Mouse (Mus musculus) testis, adult 2 months (tissue): ENCODE measurements around the gene Sh3bp5. TPM values are rescaled to one million over a fixed set of nuclear protein-coding genes. Genes with fewer than 3 reads are reported as not detected.
"Not testable (repeated sequence)": the region's sequence is repeated elsewhere in the genome, so short reads cannot be mapped to it uniquely, and the experiment has no call there.

Experiments
- H3K27ac ChIP-seq: fragments of 200-500 bp; 2 replicates; pipeline ENCODE4 v1.5.1; 2012; ENCODE audit warnings: low read depth, low read length; ENCODE audit not compliant: control insufficient read depth, insufficient read depth
- H3K27me3 ChIP-seq: fragments of 200-500 bp; 2 replicates; pipeline ENCODE4 v1.6.1; 2012; ENCODE audit warnings: mild to moderate bottlenecking, low read length, moderate library complexity; ENCODE audit not compliant: control insufficient read depth, insufficient read depth
- H3K36me3 ChIP-seq: fragments of 200-500 bp; 2 replicates; pipeline ENCODE4 v1.6.1; 2012; ENCODE audit warnings: mild to moderate bottlenecking, low read length; ENCODE audit not compliant: control insufficient read depth, insufficient read depth
- H3K4me1 ChIP-seq: fragments of 200-500 bp; 2 replicates; pipeline ENCODE4 v1.6.1; 2012; ENCODE audit warnings: low read length; ENCODE audit not compliant: control insufficient read depth, insufficient read depth
- H3K4me3 ChIP-seq: fragments of 200-500 bp; 2 replicates; pipeline ENCODE4 v1.5.1; 2012; ENCODE audit warnings: low read depth, mild to moderate bottlenecking, low read length, moderate library complexity, mixed read lengths; ENCODE audit not compliant: control insufficient read depth
- CTCF ChIP-seq: fragments of 200-500 bp; IDR thresholded peaks from 2 replicates; pipeline ENCODE4 v1.5.1; 2012; ENCODE audit warnings: low read depth, mild to moderate bottlenecking, inconsistent platforms, low read length, moderate library complexity; ENCODE audit not compliant: control insufficient read depth, insufficient read depth, insufficient replicate concordance
- POLR2A ChIP-seq: fragments of 200-500 bp; IDR thresholded peaks from 2 replicates; pipeline ENCODE4 v1.6.1; 2012; ENCODE audit warnings: low read depth, mild to moderate bottlenecking, inconsistent platforms, low read length, moderate library complexity; ENCODE audit not compliant: control insufficient read depth
- polyA plus RNA-seq: library from polyadenylated mRNA; depleted of rRNA; stranded (reverse); fragments of >200 nt; gene quantifications from 2 replicates; pipeline ENCODE4 v1.2.3, GENCODE M21; 2012

Sh3bp5 gene
- polyA plus RNA-seq, 1 experiment, result 41.2 TPM

DNA sequence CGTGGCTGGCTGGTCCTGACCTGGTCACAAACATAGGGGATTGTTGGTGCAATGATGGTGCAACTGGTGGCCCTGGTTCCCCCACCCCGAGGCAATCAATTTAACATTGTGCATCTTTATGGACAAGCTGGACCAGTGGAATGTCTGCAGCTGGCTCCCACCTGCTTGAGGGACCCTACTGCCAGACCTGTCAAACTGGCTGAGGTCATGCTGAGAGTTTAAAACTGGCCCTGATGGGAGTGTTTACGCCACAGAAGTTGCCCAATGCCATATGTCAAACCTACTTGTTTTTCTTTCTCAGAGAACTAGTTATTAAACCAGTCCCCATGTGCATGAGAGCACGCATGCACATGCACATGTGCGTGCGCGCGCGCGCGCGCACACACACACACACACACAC lies 22.1 kb upstream of the Sh3bp5 start:
- Histone ChIP-seq H3K36me3 (no peaks in the 10 kb centered on the region; the same call in 1 of the 2 replicates), H3K27ac (no peak overlapping the region), H3K4me3 (no peak overlapping the region), H3K27me3 (no peaks in the 10 kb centered on the region), H3K4me1 (peaks cover 2% of the 10 kb centered on the region)
- TF ChIP-seq CTCF, result no peak
- no peak for TF ChIP-seq POLR2A

DNA sequence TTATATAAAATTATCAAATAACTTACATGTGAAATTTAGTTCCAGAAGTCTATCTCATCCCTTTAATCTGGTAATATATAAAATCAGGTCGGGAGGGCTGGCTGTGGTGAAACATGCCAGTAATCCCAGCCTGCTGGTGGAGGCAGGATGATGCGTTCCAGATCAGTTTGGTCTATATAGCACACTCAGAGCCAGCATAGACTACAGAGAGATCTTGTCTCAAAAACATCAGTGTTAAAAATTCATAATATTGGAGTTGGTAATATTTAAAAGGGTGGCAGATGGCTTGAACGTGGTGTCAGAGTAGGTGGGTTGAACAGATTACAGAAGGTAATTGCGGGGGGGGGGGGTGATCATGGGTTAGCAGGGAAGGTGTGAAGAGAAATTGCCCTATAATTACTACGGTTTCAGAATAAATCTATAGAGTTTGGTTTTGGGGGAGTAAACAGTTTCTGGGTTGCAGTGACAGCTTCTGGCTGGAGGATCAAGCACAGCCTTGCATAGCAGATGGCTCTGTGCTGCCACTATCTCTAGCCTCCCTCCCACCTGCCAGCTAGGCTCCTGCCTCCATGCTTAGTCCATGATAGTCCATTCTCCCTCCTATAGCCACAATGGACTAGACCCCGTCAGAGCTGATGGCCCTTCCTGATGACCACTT lies 20.3 kb upstream of the Sh3bp5 start:
- no peak for TF ChIP-seq CTCF
- no peak for TF ChIP-seq POLR2A
- Histone ChIP-seq H3K4me1 (peaks cover 2% of the 10 kb centered on the region; the same call in 1 of the 2 replicates), H3K36me3 (no peaks in the 10 kb centered on the region), H3K4me3 (no peak overlapping the region), H3K27me3 (no peaks in the 10 kb centered on the region), H3K27ac (no peak overlapping the region)

- H3K27me3 ChIP-seq, result no peaks in the 10 kb centered on the region
- H3K36me3 ChIP-seq, result no peaks in the 10 kb centered on the region
- H3K27ac ChIP-seq, result no peak overlapping the region
- TF ChIP-seq POLR2A (no peak), CTCF (peak; percentile 70)
- H3K4me3 ChIP-seq, result no peak overlapping the region
- H3K4me1 ChIP-seq, result peaks cover 2% of the 10 kb centered on the region; the same call in 1 of the 2 replicates
These were observed 19.1 kb upstream of the Sh3bp5 start for GRCm38 (mm10) chr14:31454849-31455566.

DNA sequence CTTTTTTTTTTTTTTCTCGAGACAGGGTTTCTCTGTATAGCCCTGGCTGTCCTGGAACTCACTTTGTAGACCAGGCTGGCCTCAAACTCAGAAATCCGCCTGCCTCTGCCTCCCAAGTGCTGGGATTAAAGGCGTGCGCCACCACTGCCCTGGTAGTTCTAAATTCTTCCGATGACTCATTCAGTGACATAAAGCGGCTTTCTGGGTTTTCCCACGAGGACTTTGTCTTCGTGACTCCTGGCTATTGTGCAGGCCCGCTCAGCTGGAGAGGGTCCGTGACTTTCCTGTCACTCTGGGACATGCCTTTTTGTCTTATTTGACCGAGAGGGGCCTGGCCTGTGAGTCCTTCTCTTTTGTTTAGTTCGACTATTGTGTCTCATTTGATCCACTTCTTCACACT lies 18.1 kb upstream of the Sh3bp5 start:
- H3K27ac ChIP-seq, H3K4me1 ChIP-seq, H3K36me3 ChIP-seq, H3K4me3 ChIP-seq, H3K27me3 ChIP-seq: not testable (repeated sequence)

DNA sequence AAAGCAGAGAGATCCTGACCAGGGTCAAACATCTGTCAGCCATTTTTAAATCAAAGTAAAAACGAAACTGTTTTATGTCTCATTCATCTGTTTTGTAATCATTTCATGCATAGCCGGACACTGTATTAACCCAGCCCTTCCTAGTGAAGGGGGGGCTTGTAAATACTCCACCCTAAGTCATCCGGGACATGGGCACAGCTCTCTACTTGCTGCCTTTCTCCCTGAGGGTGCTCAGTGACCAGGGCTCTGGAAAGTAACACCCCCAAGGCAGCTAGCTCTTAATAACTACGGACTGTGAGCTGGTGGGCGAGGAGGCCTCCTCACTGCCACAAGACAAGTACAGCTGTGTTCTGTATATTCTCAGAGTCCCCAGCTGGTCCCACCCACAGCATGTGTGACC lies 13.1 kb upstream of the Sh3bp5 start:
- no peaks in the 10 kb centered on the region for H3K4me1 ChIP-seq
- no peak overlapping the region for H3K27ac ChIP-seq
- H3K27me3 ChIP-seq, result no peaks in the 10 kb centered on the region
- H3K4me3 ChIP-seq, result no peak overlapping the region
- no peak for TF ChIP-seq POLR2A
- no peak for TF ChIP-seq CTCF
- no peaks in the 10 kb centered on the region for H3K36me3 ChIP-seq

GRCm38 (mm10) chr14:31443616-31444015 lies 7.7 kb upstream of the Sh3bp5 start:
- Histone ChIP-seq H3K27me3 (no peaks in the 10 kb centered on the region), H3K27ac (no peak overlapping the region), H3K4me1 (peaks cover 2% of the 10 kb centered on the region; the same call in 1 of the 2 replicates), H3K36me3 (no peaks in the 10 kb centered on the region), H3K4me3 (no peak overlapping the region)
- no peak for TF ChIP-seq CTCF
- TF ChIP-seq POLR2A, result no peak

DNA sequence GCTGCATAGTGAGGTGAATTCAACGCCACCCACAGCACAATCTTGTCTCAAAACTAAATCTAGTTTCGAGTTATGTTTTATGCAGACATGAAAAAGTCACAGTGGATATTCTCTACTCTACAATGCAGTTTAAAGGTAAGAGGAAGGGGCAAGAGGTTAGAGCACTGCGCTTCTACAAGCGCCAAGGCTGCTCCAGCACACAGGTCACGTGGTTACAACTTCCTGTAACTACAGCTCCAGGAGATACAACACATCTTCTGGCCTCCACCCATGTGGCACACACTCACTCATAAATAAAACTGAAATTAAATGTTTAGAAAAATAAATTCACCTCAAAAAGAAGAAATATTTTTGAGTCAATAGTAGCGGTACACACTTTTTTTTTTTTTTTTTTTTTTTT lies 4.8 kb upstream of the Sh3bp5 start:
- Histone ChIP-seq H3K27ac (no peak overlapping the region), H3K36me3 (no peaks in the 10 kb centered on the region), H3K4me3 (no peak overlapping the region), H3K27me3 (no peaks in the 10 kb centered on the region), H3K4me1 (peaks cover 9% of the 10 kb centered on the region)
- TF ChIP-seq CTCF, result no peak
- no peak for TF ChIP-seq POLR2A

GRCm38 (mm10) chr14:31440230-31440629 lies 4.4 kb upstream of the Sh3bp5 start:
- no peak overlapping the region for H3K4me3 ChIP-seq
- H3K4me1 ChIP-seq, result peaks cover 9% of the 10 kb centered on the region
- TF ChIP-seq CTCF (no peak), POLR2A (no peak)
- H3K27ac ChIP-seq, result no peak overlapping the region
- no peaks in the 10 kb centered on the region for H3K36me3 ChIP-seq
- H3K27me3 ChIP-seq, result no peaks in the 10 kb centered on the region
